Mouse (Mus musculus): ENCODE measurements around the gene Slc22a20.

The Slc22a20 gene

DNA sequence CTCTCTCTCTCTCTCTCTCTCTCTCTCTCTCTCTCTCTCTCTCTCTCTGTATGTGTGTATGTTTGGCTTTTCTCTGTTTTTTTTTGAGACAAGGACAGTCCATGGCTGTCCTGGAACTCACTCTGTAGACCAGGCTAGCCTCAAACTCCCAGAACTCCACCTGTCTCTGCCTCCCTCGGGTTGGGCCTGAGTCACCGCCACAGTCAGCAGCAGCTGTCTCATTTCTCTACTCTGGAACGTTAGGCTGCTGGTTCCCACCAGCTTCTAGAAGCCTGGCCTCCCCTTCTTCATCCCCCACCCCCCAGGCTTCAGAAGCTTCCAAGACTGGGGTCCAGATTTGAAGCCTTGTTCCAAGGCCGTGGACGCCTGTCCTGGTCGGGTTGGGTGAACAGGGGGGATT, 3.6 kb upstream of the Slc22a20 start:
- no peak for DNase-seq (ENCODE audit: low read depth, low spot score)

DNA sequence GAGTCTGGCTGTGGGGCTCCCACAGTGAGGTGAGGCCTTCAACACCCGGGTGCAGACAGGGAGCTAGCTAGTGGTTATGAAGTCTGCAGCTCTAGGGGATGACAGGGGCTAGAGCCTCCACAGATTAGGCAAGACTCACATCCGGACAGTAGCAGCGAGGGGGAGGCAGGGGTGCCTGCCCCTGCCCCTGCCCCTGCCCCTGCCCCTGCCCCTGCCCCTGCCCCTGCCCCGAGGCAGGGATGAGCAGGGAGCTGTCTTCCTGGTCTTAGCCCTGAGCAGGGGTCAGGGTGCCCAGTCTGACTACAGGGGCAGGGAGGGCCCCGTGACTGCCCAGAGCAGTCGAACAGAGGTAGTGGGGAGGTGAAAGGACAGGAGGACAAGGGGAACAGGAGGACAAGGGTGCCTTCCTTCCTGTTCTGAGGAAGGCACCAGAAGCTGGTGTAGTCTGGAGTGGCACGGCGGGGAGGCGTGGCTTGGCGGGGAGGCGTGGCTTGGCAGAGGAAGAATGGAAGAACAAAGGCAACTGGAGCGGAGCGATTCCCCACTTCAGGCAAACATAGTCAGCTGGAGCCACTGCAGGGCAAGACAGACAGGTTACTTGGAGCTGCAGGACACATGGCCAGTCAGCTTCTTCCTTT, 3.0 kb upstream of the Slc22a20 start:
- DNase-seq (ENCODE audit: low read depth, low spot score) = no peak

DNA sequence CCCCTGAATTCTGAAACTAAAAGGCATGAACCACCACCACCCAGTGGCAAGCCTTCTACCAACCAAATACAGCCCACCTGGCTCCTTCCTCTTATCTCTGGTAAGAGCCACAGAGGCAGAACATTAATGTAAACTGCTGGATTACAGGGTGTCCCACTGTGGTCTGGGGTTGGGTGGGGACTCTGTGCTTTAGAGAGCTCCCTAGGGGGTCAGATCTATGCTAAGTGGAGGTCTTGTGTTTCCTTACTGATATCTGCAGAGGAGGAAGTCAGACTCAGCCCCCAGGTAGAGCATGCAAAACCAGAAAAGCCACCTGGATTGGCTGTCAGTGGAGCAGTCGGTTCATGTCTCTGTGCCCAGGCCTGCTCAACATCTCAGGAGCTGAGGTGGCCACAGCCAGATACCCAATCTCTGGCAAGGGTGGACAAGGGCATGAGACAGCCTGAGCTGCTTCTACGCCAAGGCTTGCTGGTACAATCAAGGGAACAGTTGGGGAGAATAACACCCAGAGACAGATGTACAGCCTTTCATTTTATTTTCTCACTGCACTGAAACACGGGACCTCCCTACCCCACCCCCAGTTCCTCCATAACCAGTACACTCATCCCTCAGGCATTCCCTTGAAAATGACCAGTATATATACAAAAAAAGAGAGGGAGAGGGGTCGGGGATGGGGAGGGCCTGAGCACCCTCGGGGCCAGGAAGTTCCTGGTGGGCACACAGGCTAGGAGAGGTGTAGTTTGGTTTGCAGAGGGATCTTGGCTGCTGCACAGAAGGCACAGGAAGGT, 2.3 kb upstream of the Slc22a20 start:
- DNase-seq (ENCODE audit: low read depth, low spot score) = no peak

DNA sequence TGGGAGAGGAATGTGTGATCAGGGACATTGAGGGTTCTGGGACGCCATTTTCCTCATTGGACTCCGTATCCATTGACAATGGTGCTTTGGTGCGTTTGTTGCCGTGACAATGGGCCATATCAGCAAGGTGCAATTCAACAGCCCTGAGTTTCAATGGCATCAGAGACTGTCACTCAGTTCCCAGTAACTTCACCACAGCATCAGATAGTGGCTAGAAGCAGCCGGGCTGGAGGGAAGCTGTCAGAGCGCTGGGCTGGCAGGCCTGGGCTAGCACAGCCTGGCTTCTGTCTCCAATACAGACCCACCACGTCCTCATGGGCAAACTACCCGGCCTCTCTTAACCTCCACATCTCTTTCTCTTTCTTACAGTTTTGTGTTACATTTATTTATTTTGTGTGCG, 5.5 kb downstream of the Slc22a20 start:
- no peak for DNase-seq (ENCODE audit: low read depth, low spot score)

DNA sequence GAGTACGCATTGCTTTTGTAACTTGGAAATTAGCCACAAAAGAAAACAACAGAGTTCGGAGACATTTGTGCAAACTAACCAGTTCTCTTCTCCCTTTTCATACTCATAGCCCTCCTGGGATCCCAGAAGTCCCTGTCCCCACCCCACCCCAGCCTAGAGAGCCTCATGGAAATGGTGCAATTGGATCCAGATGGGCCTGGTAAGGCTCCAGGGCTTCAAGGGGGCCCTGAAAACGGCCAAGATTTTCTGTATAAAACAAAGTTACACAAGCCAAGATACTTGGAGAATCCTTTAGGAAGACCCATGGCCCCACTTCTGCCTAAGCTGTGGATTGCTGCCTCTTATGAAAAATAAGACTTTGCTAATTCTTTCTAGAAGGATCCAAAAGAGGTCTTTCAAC, 8.2 kb downstream of the Slc22a20 start:
- DNase-seq (ENCODE audit: low read depth, low spot score) = peak; percentile 69

DNA sequence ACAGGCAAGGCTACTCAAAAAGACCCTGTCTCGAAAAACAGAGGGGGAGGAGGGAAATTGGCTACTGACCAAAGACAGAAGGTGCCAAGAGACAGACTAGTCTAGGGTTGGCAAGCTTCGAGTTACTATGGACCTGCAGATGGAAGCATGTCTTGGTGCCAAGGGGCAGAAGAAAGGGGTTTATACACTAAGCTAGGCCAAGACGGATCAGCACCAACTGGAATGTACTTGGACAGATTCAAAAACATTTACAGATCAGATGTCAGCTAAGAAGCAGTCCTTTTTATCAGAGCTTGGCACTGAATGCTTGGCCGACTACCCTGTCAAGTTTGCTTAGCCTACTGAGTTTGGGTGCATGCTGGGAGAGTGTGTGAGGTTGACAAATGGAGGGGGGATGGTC, 10.3 kb downstream of the Slc22a20 start:
- DNase-seq (ENCODE audit: low read depth, low spot score) = no peak

DNA sequence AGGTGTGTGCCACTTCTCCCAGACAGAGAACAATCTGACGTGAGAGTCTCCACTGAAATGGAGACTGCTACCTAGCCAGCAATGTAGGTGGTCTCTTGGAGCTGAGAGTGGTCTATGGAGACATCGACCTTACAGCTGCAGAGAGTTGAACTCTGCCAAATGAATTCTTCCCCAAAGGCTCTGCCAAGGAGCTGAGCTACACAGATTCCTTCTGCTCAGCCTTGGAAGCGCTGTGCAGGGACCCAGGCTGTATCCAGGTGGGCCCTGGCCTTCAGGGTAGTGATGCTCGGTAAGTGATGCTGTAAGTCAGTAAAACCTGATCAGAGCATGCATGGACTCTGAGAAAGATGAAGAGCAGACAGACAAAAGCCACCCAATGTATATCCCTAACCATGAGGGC, 10.8 kb downstream of the Slc22a20 start:
- no peak for DNase-seq (ENCODE audit: low read depth, low spot score)

DNA sequence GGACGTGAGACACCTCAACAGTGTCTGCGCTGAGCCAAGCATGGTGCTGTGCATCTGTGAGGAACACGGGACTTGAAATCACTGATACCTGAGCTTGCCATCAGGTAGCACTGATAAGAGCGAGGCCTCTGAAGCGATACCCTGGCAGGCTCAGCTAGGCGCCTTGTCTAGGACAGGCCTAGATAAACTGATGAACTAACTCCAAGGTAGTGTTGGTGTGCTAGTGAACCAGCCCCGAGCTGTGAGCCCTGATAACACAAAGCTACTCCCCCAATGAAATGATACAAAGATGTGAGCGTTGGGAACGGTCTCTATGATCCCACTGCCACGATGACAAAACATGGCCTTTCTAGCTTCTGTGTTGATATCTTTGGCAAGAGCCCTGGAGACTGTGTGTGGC, 18.3 kb downstream of the Slc22a20 start:
- DNase-seq (ENCODE audit: low read depth, low spot score) = no peak

DNA sequence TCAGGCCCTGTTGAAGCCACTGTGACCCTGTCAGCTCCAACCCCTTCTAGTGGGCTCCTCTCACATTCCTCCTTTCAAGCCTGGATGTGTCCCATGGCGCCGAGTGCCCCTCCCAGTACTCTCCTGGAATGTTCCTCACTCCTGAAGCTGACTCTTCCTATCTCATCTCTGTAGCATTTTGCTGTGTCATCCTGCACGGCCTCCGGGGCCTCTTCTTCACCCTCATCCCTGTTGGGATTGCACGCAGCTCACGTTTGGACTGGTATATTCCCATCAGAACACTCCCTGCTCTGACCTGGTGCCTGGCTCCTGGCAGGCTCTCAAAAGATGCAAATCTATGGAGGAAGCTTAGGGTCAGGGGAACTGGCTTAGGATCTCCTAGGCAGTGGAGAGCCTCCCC, 19.2 kb downstream of the Slc22a20 start:
- DNase-seq (ENCODE audit: low read depth, low spot score) = no peak

DNA sequence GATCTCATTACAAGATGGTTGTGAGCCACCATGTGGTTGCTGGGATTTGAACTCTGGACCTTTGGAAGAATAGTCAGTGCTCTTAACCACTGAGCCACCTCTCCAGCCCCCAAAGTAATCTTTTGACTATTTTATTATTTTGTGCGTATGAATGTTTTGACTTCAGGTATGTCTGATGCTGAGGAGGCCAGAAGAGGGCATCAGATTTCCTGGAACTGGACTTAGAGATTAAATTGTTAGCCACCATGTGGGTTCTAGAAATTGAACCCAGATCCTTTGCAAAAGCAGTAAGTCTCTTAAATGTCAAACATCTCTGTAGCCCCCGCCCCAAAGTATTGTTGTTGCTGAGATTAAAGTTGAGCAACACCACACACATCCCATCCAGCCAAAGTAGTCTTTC, 20.0 kb downstream of the Slc22a20 start:
- DNase-seq (ENCODE audit: low read depth, low spot score) = no peak

DNA sequence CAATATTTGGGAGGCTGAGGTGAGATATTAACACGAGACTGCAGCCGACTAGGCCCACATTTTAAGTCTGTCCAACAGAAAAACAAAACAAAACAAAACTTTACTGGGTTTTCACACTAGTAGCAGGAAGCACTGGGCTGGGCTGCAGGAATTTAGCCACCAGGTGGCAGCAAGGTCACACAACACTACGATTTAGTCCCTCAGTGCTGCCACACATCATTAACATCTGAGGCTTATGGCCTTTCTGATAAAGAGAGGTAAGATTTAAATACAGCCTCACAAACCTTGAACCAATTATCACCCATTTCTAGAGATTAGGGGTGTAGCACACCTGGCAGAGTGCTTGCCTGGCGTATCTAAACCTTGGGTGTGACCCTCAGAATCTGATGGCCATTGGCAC, 20.7 kb downstream of the Slc22a20 start:
- peak; percentile 71 for DNase-seq (ENCODE audit: low read depth, low spot score)

DNA sequence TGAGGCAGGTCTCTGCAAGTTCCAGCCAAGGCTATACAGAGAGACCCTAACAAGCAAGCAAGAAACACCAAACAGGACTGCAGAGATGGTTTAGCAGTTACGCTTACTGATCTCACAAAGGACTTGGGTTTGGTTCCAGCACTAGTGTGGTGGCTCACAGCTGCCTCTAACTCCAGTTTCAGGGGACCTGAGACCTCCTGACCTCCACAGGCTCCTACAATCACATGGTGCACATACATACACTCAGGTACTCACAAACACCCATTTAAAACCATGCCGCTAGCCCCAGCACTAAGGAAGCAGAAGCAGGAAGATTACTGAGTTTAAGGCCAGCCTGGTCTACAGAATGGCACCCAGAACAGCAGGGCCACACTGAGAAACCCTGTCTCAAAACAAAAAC, 21.1 kb downstream of the Slc22a20 start:
- DNase-seq (ENCODE audit: low read depth, low spot score) = no peak

DNA sequence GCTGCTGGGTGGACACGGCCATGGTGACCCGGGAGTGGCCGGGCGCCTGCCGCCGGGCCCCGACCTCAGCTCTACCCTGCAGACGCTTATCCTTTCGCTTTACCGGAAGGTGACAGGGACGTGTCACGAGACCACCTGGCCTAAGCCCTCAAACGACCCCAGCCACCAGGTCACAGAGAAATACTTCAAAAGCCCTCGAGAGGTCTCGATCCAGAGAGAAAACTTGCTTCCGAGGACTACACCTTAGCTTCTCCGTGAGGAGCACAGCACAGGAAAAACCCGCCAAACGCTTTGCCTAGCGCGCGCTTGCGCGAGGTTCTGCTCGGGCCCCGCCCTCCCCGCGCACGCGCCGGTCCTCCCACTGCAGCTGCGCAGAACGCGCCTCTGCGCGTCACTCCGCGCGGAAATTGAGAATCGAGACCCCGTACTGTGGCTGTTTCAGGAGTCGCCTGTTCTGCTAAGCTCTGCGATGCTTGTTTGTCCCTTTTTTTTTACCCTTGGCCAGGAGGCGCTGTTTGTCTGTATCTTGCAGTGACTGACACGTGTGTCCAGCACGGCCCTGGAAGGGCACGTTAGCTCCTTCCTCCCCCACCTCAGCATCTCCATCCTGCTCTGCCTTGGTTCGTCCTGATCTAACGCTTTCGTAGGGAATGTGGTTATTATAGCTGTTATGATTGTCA, 21.9 kb downstream of the Slc22a20 start, which contains the start of gene Pola2:
Pola2 (minus strand) TSS at position 320 of the 680 bp plus-strand sequence.
- peak; percentile 69 for DNase-seq (ENCODE audit: low read depth, low spot score)

DNA sequence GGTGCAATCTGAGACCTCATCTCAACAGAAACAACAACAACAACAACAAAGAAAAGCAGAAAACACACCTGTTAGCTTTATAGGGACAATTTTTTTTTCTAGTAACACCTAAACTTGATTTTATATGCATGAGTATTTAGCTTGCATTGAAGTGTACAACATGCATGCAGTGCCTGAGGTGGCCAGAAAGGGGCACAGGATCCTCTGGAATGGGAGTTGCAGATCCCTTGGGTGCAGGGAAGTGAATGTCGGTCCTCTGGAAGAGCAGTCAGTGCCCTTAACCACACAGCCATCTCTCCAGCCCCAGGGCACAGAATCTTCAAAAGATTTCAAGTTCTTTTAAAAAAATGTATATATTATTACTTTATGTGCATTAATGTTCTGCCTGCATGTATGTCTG, 23.3 kb downstream of the Slc22a20 start:
- no peak for DNase-seq (ENCODE audit: low read depth, low spot score)

DNA sequence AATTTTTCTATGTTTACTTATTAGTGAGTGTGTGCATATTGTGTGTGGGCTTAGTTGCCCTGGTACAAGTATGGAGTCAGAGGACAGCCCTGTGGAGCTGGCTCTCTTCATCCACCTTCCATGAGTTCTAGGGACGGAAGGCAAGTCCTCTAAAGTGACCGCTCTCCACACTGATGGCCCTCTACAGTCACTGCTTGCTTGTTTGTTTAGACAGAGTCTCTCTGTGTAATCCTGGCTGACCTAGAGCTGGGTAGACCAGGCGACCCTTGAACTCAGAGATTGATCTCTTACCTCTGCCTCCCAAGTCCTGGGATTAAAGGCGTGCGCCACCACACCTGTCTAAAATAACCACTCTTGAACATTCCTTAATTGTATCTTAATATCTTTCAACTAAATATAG, 28.6 kb downstream of the Slc22a20 start:
- DNase-seq (ENCODE audit: low read depth, low spot score) = no peak

DNA sequence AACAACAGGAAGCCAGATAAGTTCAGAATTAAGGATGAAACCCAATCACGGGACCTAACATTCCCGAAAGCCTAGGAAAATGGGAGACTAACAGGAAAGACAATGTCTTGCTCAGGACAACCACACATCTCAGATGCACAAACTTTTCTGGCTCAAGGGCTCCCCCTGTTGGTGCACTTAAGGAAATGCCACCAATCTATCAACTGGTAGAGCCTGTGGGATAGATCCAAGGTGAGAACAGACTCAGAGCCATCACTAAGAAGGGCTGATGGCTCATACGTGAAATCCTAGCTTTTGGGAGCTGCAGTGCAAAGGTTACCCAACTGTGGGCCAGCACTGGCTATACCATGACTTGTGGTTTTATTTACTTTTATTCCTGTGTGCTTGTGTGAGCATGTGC, 29.3 kb downstream of the Slc22a20 start:
- DNase-seq (ENCODE audit: low read depth, low spot score) = peak; percentile 86

DNA sequence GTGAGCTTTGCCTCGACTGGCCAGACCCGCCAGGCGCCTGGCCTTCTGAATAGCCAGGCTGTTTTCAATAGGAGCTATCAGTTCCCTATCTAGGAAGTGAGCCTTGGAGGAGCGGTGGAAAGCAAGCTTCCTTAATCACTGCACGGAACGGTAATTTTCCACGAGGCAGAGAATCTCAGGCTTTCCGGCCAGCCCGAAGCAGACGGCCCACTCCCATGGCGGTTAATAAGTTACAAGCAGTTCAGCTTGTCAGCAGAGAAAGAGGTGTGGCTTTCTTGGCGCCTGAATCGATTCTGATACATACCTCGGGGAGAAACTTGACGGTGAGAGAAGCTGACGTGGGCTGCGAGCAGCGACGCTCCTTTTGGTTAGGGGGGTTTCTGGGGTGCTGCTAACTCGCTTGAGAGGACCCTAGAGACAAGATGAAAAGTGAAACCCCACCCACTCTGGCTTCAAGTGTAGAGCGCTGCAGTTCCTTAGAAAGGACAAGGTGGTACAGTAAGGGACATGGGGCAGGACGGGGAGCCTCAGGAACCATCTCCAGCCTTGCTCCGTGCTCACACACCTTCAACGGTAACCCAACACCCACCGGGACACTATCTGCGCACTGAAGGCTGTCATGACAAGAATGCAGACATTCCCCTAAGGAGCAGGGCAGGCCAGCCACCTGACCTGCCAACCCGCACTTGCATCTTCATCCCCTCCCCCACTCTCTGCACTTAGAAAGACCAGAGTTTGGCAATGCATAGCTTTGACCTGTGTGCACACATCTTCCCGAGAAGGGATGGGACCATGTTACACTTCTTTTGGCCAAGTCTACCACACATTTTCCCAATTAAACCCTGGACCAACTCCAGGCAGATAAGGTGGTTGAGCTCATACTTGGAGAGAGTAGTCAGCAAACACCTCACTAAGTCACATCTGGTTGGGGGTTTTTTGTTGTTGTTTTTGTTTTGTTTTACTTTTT, 30.0 kb downstream of the Slc22a20 start:
- DNase-seq (ENCODE audit: low read depth, low spot score) = peak; percentile 58

DNA sequence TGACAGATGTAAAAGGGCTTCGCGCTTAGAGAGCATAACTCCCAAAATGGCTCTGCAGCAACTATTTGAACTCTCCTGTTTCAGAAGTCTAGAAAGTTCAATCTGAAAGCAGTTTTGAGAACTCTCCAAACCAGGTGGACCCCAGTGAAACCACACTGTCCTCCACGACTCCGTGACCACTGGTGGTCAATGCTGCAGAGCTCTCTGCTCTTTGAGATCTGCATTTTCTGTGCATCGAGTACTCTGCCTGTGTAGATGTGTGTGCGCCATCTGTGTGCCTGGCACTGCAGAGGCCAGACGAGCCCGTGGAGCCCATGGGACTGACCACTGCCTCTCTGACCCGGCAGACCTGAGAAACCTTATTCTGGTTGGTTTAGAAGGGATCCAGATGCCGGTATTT, 31.0 kb downstream of the Slc22a20 start:
- no peak for DNase-seq (ENCODE audit: low read depth, low spot score)

DNA sequence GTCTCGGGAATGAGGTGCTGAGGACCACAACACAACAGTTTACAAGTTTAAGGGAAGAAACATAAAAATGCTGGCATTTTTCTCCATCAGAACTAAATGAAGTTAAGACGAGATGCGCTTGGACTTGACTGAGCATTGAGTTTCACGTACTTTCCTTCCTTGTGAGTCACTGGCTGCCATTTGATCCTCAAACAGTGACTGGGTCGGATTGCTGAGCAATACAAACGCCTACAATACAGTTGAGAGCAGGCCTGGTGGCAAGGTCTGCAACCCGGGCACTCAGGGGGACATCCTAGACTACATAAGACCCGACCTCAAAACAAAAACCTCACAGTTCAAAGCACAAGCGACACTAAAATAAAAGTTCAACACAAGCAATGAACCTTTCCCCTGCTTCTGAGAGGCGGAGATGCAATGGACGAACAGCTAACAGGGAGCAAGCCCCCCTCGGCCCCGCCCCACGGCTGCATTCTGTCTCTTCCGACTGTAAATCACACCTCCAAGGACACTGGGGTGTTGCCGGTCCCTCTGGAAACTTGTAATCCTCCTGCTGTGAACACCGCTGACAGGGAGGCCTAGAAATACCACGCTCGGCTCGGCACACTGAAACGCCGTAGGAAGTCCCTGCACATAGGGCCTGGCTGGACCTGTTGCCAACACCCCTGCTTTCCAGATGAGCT, 31.8 kb downstream of the Slc22a20 start:
- no peak for DNase-seq (ENCODE audit: low read depth, low spot score)

DNA sequence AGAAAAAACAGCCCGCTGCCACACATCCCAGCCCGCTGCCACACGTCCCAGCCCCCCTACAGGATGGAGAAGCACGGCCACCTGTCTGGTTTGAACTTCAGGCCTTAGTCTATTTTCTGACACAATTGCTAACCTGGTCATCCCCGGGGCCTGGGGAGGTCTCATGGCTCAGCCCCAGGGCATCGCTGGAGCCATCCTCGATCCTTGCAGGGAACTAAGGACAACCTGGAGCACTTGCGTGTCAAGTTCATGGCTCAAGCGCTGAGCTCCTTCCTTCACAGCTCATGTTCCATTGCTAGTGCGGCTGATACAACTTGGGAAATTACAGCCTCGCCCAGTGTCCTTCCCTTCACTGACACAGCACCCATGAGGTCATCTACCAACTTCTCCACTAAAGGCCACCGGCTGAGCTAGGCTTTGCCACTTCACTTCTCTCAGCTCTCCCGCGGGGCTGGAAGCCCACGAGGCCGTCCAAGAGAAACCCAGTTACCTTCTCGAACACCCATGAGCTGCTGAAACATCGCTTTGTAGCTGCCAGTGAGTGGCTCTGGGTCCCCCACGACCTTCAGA, 32.7 kb downstream of the Slc22a20 start:
- DNase-seq (ENCODE audit: low read depth, low spot score) = no peak

Data from skeletal muscle tissue, adult 2 months (tissue).